Comparison of ENCODE assay signal across 8 mouse cellular contexts in genomic region chr6:86437711-86438110, GRCm38 (mm10). TPM values are rescaled to one million over a fixed set of nuclear protein-coding genes. Genes with fewer than 3 reads are reported as not detected.
DNase-seq lines count a peak whose midpoint lies in the region; ATAC-seq and TF ChIP-seq lines count a peak whose summit lies in the region.

No protein-coding gene starts in this region.

- WGBS in intestine, embryonic 14.5 days: 3% methylated on average over 14 of the region's 14 CpGs
- WGBS in limb, embryonic 14.5 days: 1% methylated on average over 14 of the region's 14 CpGs
- 4% methylated on average over 14 of the region's 14 CpGs for WGBS in midbrain, embryonic 14.5 days

- TF ChIP-seq POLR2A in limb, embryonic 14.5 days (IDR thresholded peaks at IDR 0.05; ENCODE audit: borderline replicate concordance, extremely low read depth, insufficient read depth, insufficient read length): no peak

- no peaks in the 10 kb centered on the region for H3K9me3 ChIP-seq in intestine, embryonic 14.5 days (ENCODE audit: control insufficient read depth, low read length)
- no peaks in the 10 kb centered on the region for H3K9me3 ChIP-seq in limb, embryonic 14.5 days (ENCODE audit: control insufficient read depth, low read length)
- H3K9me3 ChIP-seq in midbrain, embryonic 14.5 days (ENCODE audit: control insufficient read depth, low read length): no peaks in the 10 kb centered on the region

- peak overlapping the region; percentile 93 for H3K9ac ChIP-seq in intestine, embryonic 14.5 days (ENCODE audit: low read length)
- peak overlapping the region; percentile 69 for H3K9ac ChIP-seq in limb, embryonic 14.5 days (ENCODE audit: low read depth, low read length, severe bottlenecking)
- peak overlapping the region; percentile 74 for H3K9ac ChIP-seq in midbrain, embryonic 14.5 days (replicated peaks; ENCODE audit: low read length)

- H3K4me3 ChIP-seq in intestine, embryonic 14.5 days (ENCODE audit: low read depth, low read length): peak overlapping the region; percentile 68
- peak overlapping the region; percentile 57 for H3K4me3 ChIP-seq in limb, embryonic 14.5 days (replicated peaks; ENCODE audit: low read length)
- H3K4me3 ChIP-seq in midbrain, embryonic 14.5 days (replicated peaks; ENCODE audit: low read depth, low read length): peak overlapping the region; percentile 80

- peak overlapping the region; percentile 75 for H3K4me2 ChIP-seq in intestine, embryonic 14.5 days (ENCODE audit: low read length)
- H3K4me2 ChIP-seq in limb, embryonic 14.5 days (replicated peaks; ENCODE audit: low read depth, low read length, severe bottlenecking): peak overlapping the region; percentile 58
- H3K4me2 ChIP-seq in midbrain, embryonic 14.5 days (ENCODE audit: low read length): peak overlapping the region; percentile 85

- peak overlapping the region; percentile 96 for H3K27ac ChIP-seq in intestine, embryonic 14.5 days (ENCODE audit: low read depth)
- H3K27ac ChIP-seq in limb, embryonic 14.5 days (replicated peaks; ENCODE audit: low read depth, low read length): peak overlapping the region; percentile 94
- H3K27ac ChIP-seq in midbrain, embryonic 14.5 days (replicated peaks; ENCODE audit: low read depth, low read length): peak overlapping the region; percentile 79

- ATAC-seq in intestine, embryonic 14.5 days (replicated peaks; ENCODE audit: low FRiP score, low TSS enrichment, low read depth): peak; percentile 74
- peak; percentile 71 for ATAC-seq in limb, embryonic 14.5 days (ENCODE audit: low FRiP score, low read depth)
- ATAC-seq in midbrain, embryonic 14.5 days (ENCODE audit: low FRiP score, low TSS enrichment): peak; percentile 21; the same call in 1 of the 2 replicates

- H3K36me3 ChIP-seq in intestine, embryonic 14.5 days (ENCODE audit: control insufficient read depth, insufficient read depth, low read length): peaks cover 41% of the 10 kb centered on the region
- H3K36me3 ChIP-seq in limb, embryonic 14.5 days (ENCODE audit: control insufficient read depth, insufficient read depth, low read length): peaks cover 37% of the 10 kb centered on the region
- H3K36me3 ChIP-seq in midbrain, embryonic 14.5 days (ENCODE audit: control insufficient read depth, insufficient read depth, low read length): peaks cover 42% of the 10 kb centered on the region
- no peaks in the 10 kb centered on the region for H3K36me3 ChIP-seq in splenic B cell, adult 2 months (ENCODE audit: control insufficient read depth, insufficient read depth, low read length, poor library complexity, severe bottlenecking)

- no peaks in the 10 kb centered on the region for H3K27me3 ChIP-seq in intestine, embryonic 14.5 days (replicated peaks; ENCODE audit: control insufficient read depth, insufficient read depth, low read length)
- no peaks in the 10 kb centered on the region for H3K27me3 ChIP-seq in limb, embryonic 14.5 days (ENCODE audit: control insufficient read depth, insufficient read depth, low read length)
- no peaks in the 10 kb centered on the region for H3K27me3 ChIP-seq in midbrain, embryonic 14.5 days (ENCODE audit: control insufficient read depth, insufficient read depth, low read length)
- no peaks in the 10 kb centered on the region for H3K27me3 ChIP-seq in splenic B cell, adult 2 months (ENCODE audit: control insufficient read depth, insufficient read depth, low read length, poor library complexity, severe bottlenecking)

- peaks cover 6% of the 10 kb centered on the region for H3K4me1 ChIP-seq in intestine, embryonic 14.5 days (replicated peaks; ENCODE audit: control insufficient read depth, insufficient read depth, low read length)
- peaks cover 6% of the 10 kb centered on the region; the same call in 1 of the 2 replicates for H3K4me1 ChIP-seq in limb, embryonic 14.5 days (ENCODE audit: control insufficient read depth, insufficient read depth, low read length)
- H3K4me1 ChIP-seq in midbrain, embryonic 14.5 days (ENCODE audit: control insufficient read depth, insufficient read depth, low read length): peaks cover 6% of the 10 kb centered on the region

- peak; percentile 36 for DNase-seq in urinary bladder, adult 2 months (ENCODE audit: low spot score)
- no peak for DNase-seq in urinary bladder, postnatal 10 days (ENCODE audit: low spot score)
- peak; percentile 54 to 68 for DNase-seq in cerebellum, postnatal 10 days
- peak; percentile 20 to 22 for DNase-seq in frontal cortex, postnatal 14 days (ENCODE audit: low spot score in 2 of 2)
- peak; percentile 82 for DNase-seq in intestine, embryonic 14.5 days (ENCODE audit: low spot score)
- DNase-seq in limb, embryonic 14.5 days (ENCODE audit: low spot score): peak; percentile 67
- DNase-seq in midbrain, embryonic 14.5 days: peak; percentile 62
- DNase-seq in splenic B cell, adult 2 months (ENCODE audit: low read depth, low spot score): peak; percentile 74

RNA-seq across cellular contexts. Expression of gene C87436, which starts 0.5 kb away (rescaled TPM):
- 24.6 and 28.2 TPM in 2 replicates for polyA plus RNA-seq in urinary bladder, adult 2 months (2012; rRNA removed)
- 21.4 and 26.5 TPM in 2 replicates for polyA plus RNA-seq in intestine, embryonic 14.5 days (2014; fragmentation: Nextera tagmentation; extraction: Ambion mirVana)
- polyA plus RNA-seq in limb, embryonic 14.5 days (2012; rRNA removed): 16.0 and 19.1 TPM in 2 replicates
- polyA plus RNA-seq in limb, embryonic 14.5 days (2014; fragmentation: Nextera tagmentation; extraction: Ambion mirVana): 20.6 and 22.2 TPM in 2 replicates
- 22.8 and 25.5 TPM in 2 replicates for polyA plus RNA-seq in midbrain, embryonic 14.5 days (2014; fragmentation: Nextera tagmentation; extraction: Ambion mirVana)

RNA-seq across cellular contexts. Expression of gene Gm44790, which starts 11.3 kb away (rescaled TPM):
- 0.28 and 1.0 TPM in 2 replicates for polyA plus RNA-seq in urinary bladder, adult 2 months (2012; rRNA removed)
- not detected in 2 replicates for polyA plus RNA-seq in intestine, embryonic 14.5 days (2014; fragmentation: Nextera tagmentation; extraction: Ambion mirVana)
- 1.5 and 2.4 TPM in 2 replicates for polyA plus RNA-seq in limb, embryonic 14.5 days (2012; rRNA removed)
- polyA plus RNA-seq in limb, embryonic 14.5 days (2014; fragmentation: Nextera tagmentation; extraction: Ambion mirVana): 0.77 and 1.2 TPM in 2 replicates
- not detected in 2 replicates for polyA plus RNA-seq in midbrain, embryonic 14.5 days (2014; fragmentation: Nextera tagmentation; extraction: Ambion mirVana)

RNA-seq across cellular contexts. Expression of gene Tia1, which starts 33.7 kb away (rescaled TPM):
- 55.8 and 74.2 TPM in 2 replicates for polyA plus RNA-seq in urinary bladder, adult 2 months (2012; rRNA removed)
- 184 and 216 TPM in 2 replicates for polyA plus RNA-seq in intestine, embryonic 14.5 days (2014; fragmentation: Nextera tagmentation; extraction: Ambion mirVana)
- 230 and 264 TPM in 2 replicates for polyA plus RNA-seq in limb, embryonic 14.5 days (2012; rRNA removed)
- polyA plus RNA-seq in limb, embryonic 14.5 days (2014; fragmentation: Nextera tagmentation; extraction: Ambion mirVana): 173 and 211 TPM in 2 replicates
- polyA plus RNA-seq in midbrain, embryonic 14.5 days (2014; fragmentation: Nextera tagmentation; extraction: Ambion mirVana): 317 and 387 TPM in 2 replicates

RNA-seq across cellular contexts. Expression of gene Pcyox1, which starts 40.8 kb away (rescaled TPM):
- 91.2 and 102 TPM in 2 replicates for polyA plus RNA-seq in urinary bladder, adult 2 months (2012; rRNA removed)
- polyA plus RNA-seq in intestine, embryonic 14.5 days (2014; fragmentation: Nextera tagmentation; extraction: Ambion mirVana): 81.6 and 87.9 TPM in 2 replicates
- polyA plus RNA-seq in limb, embryonic 14.5 days (2012; rRNA removed): 67.3 and 67.5 TPM in 2 replicates
- polyA plus RNA-seq in limb, embryonic 14.5 days (2014; fragmentation: Nextera tagmentation; extraction: Ambion mirVana): 93.3 and 98.2 TPM in 2 replicates
- 68.7 and 109 TPM in 2 replicates for polyA plus RNA-seq in midbrain, embryonic 14.5 days (2014; fragmentation: Nextera tagmentation; extraction: Ambion mirVana)

Comparison
In these comparisons a context has a peak if more than half of its experiments do, and no peak if none do; other contexts are left out.
1. ATAC-seq: peak in every context shown above with its lines; median percentile 74 in intestine, embryonic 14.5 days; 71 in limb, embryonic 14.5 days; 21 in midbrain, embryonic 14.5 days.